Mouse (Mus musculus) lung, embryonic 15.5 days (tissue): ENCODE results near the gene Sh3bp1. TPM values are rescaled to one million over a fixed set of nuclear protein-coding genes. Genes with fewer than 3 reads are reported as not detected.

ENCODE experiments used
- ATAC-seq: fragments of 200-750 bp; cut with Nextera tagmentation; 2 replicates; pipeline ENCODE4 v1.8.0; 2017; ENCODE audit warnings: moderate number of reproducible peaks, borderline replicate concordance; ENCODE audit not compliant: low FRiP score, low TSS enrichment; ENCODE audit errors: extremely low read depth
- H3K27ac ChIP-seq: fragments of 300-500 bp; sonication (generic); 2 replicates; pipeline ENCODE4 v1.5.1; 2015; ENCODE audit warnings: moderate library complexity, mild to moderate bottlenecking, inconsistent platforms
- H3K27me3 ChIP-seq: fragments of 300-500 bp; sonication (generic); 2 replicates; pipeline ENCODE4 v1.6.1; 2015; ENCODE audit warnings: inconsistent platforms
- H3K36me3 ChIP-seq: fragments of 300-500 bp; sonication (generic); 2 replicates; pipeline ENCODE4 v1.6.1; 2015; ENCODE audit warnings: inconsistent platforms
- H3K4me1 ChIP-seq: fragments of 300-500 bp; sonication (generic); 2 replicates; pipeline ENCODE4 v1.6.1; 2015; ENCODE audit warnings: inconsistent platforms
- H3K4me2 ChIP-seq: fragments of 300-500 bp; sonication (generic); 2 replicates; pipeline ENCODE4 v1.6.1; 2015; ENCODE audit warnings: inconsistent platforms, mild to moderate bottlenecking, moderate library complexity
- H3K4me3 ChIP-seq: fragments of 300-500 bp; sonication (generic); 2 replicates; pipeline ENCODE4 v1.5.1; 2015; ENCODE audit warnings: mild to moderate bottlenecking, inconsistent platforms
- H3K9ac ChIP-seq: fragments of 300-500 bp; sonication (generic); 2 replicates; pipeline ENCODE4 v1.6.1; 2015; ENCODE audit warnings: inconsistent platforms
- H3K9me3 ChIP-seq: fragments of 300-500 bp; sonication (generic); 2 replicates; pipeline ENCODE4 v1.6.1; 2016; ENCODE audit warnings: inconsistent platforms
- WGBS: fragments of 180-500 bp; shearing (Covaris S2); methylation state at CpG from one replicate; pipeline ENCODE4 v1.1.7; 2015; 5-methylcytosine and 5-hydroxymethylcytosine counted together
- polyA plus RNA-seq: library from polyadenylated mRNA; unstranded; fragments of >200 nt; fragmentation: Nextera tagmentation; extraction: Ambion mirVana; gene quantifications from 2 replicates; pipeline ENCODE4 v1.2.1, GENCODE M21; 2015

The Sh3bp1 gene
- polyA plus RNA-seq, 1 experiment from 2014 or later: 35.5 TPM

DNA sequence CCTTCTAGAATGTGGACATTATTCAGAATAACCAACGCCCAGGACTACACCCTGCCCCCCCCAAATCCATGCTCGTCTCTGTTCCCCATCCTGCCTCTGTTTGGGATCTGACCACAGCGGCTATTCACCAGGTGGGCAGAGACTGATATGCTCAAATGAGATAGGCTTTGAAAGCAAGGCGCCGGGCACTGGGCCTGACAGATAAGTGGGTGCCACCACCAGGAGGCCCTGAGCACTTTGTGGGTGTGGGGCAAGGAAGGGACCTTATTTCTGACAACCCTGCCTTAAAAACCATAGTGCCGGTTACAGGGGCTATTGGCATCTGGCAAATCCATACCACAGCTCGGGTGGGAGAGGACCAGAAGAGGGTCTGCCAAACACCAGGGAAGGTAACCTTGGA, 23.1 kb downstream of the Sh3bp1 start:
- Histone ChIP-seq H3K36me3 (peaks cover 12% of the 10 kb centered on the region; the same call in 1 of the 2 replicates), H3K9me3 (no peaks in the 10 kb centered on the region), H3K27me3 (no peaks in the 10 kb centered on the region), H3K4me2 (no peak overlapping the region), H3K4me3 (no peak overlapping the region), H3K9ac (no peak overlapping the region), H3K27ac (no peak overlapping the region), H3K4me1 (peaks cover 29% of the 10 kb centered on the region)
- no peak for ATAC-seq
- WGBS: 81% methylated on average over 7 of the region's 7 CpGs

DNA sequence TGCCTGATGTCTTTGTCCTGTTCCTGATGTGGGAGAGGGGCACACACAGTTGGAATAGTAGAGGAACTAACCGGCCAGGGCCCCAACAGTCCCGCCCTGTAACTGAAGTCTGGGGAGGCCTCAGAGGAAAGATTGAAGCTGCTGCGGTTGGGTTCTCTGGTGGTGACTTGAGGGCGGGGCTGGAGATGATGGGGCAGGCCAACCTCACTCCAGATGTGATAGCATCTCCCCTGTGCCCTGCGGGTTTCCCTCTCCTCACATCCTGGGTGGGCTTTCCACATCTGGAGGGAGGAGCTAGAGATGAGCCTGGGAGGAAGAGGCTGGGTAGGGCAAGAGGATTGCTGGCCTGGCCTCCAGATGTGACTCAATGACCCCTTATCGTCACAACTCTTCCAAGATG, 24.0 kb downstream of the Sh3bp1 start:
- peaks cover 33% of the 10 kb centered on the region for H3K4me1 ChIP-seq
- H3K27ac ChIP-seq: no peak overlapping the region
- H3K36me3 ChIP-seq: peaks cover 8% of the 10 kb centered on the region; the same call in 1 of the 2 replicates
- 69% methylated on average over 6 of the region's 6 CpGs for WGBS
- H3K9me3 ChIP-seq: no peaks in the 10 kb centered on the region
- H3K4me2 ChIP-seq: no peak overlapping the region
- no peak for ATAC-seq
- H3K27me3 ChIP-seq: no peaks in the 10 kb centered on the region
- H3K9ac ChIP-seq: no peak overlapping the region
- no peak overlapping the region for H3K4me3 ChIP-seq

DNA sequence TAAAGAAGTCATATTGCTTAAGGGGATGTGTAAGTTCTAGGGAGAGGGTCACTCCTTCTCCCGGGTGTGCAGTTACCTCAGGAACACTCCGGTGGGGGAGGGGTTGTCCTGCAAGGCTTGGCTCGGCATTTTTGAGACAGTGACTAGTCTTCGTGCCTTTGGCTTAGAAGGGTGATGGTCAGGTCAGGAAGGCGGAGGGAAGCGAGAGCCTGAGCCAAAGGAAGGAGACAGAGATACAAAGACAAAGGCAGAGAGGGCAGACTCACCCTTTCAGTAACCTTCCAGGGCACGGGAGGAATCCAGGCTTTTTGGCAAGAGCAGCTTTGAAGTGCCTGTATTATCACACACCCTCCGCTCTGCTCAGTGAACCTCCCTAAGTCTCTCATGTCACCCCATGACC, 25.6 kb downstream of the Sh3bp1 start:
- WGBS: 28% methylated on average over 8 of the region's 8 CpGs
- H3K9ac ChIP-seq: no peak overlapping the region
- H3K4me1 ChIP-seq: peaks cover 34% of the 10 kb centered on the region

DNA sequence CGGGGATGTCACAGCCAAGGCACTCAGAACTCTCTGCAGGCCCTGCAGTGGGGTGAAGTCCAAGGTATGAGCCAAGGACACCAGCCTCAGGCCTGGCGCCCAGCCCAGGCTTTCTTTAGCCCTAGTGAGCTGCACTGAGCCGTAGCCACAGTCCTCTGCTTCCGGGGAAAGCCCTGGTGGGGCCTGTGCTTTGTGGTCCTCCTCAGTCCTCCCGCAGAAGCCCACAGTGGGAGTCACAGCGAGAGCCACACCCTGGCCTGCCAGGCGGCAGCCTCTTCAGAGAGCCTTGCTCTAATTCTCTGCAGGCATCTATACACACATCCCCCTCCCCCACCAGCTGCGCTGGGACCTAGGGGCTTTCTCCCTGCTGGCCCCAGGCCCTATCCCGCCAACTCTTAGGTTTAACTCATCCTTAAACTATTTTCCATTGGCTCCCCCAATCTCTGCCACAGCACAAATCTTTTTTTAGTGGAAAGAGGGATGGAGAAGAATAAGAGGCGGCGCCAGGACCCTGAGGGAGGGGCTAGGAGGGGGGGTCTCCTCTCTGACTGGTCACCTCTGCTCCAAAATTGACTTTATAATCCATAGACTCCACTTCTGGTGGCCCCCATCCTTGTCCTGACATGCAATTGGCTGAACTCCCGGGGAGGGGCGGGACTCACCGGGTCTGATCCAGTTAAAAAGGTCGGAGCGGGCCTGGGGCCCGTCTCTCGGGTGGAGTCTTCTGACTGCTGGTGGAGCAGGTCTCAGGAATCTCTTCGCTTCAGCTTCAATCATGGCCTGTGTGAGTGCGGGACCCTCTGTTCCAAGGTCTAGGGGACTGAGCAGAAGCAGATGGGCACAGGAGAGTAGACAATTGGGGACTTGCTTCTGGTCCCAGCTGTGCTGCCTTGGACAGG, 26.7 kb downstream of the Sh3bp1 start, which contains the start of gene Lgals1:
Gene Lgals1 (plus strand): TSS at position 705 of the 899 bp plus-strand sequence.
- H3K27ac ChIP-seq: peak within 1 kb of the TSS; percentile 95
- H3K9ac ChIP-seq: peak within 1 kb of the TSS; percentile 39
- peak within 1 kb of the TSS; percentile 64 for H3K4me2 ChIP-seq
- WGBS: 3% methylated on average over 20 of the region's 20 CpGs
- peak within 1 kb of the TSS; percentile 49 for H3K4me3 ChIP-seq
- peaks cover 34% of the 10 kb centered on the region for H3K4me1 ChIP-seq
- H3K36me3 ChIP-seq: no peaks in the 10 kb centered on the region; the same call in 1 of the 2 replicates
- H3K9me3 ChIP-seq: no peaks in the 10 kb centered on the region
- H3K27me3 ChIP-seq: no peaks in the 10 kb centered on the region
- peak; percentile 82 for ATAC-seq

More for the DNA sequence above, 25.6 kb downstream of the Sh3bp1 start:
- no peak for ATAC-seq
- Histone ChIP-seq H3K4me2 (no peak overlapping the region), H3K27me3 (no peaks in the 10 kb centered on the region), H3K27ac (peak overlapping the region; percentile 95), H3K36me3 (no peaks in the 10 kb centered on the region; the same call in 1 of the 2 replicates), H3K9me3 (no peaks in the 10 kb centered on the region), H3K4me3 (no peak overlapping the region)

DNA sequence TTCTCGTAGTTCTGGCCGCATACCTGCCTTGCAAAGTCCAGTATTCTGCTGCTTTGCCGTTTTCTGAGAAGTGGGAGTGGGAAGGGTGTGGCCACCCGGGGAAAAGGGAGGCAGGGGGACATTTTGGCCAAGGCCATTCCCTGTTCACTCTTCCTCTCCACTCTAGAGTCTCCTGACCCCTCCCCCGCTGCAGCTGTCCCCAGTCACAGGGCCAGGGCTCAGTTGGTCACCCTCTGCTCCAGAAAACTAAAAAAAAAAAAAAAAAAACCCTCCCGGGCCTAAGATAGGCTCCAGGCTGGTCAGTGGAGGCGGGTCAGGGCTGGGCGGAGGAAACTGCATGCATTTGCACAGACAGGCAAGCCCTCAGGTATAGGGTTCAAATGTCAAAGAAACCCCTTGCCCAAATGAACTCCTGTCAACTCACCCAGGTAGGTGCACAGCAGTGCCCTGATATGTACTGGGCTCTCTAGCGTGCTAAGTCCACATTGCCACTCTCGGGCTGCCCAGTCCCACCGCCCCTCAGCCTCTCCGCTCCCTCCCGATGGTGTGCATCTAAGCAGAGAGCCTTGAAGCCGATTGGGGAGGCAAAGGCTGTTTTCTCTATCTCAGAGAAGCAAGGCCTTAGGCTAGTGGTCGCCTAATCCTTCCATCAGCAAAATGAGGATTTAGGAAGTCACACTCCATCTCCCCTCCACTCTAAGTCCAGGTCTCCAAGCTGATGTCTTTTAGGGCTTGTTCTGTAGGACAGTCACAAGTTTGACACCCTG, 27.6 kb downstream of the Sh3bp1 start:
- no peak for ATAC-seq
- Histone ChIP-seq H3K9me3 (no peaks in the 10 kb centered on the region), H3K4me3 (peak overlapping the region; percentile 49), H3K36me3 (no peaks in the 10 kb centered on the region; the same call in 1 of the 2 replicates), H3K4me1 (peaks cover 34% of the 10 kb centered on the region), H3K27ac (peak overlapping the region; percentile 95), H3K4me2 (peak overlapping the region; percentile 64), H3K27me3 (no peaks in the 10 kb centered on the region), H3K9ac (peak overlapping the region; percentile 39)
- 21% methylated on average over 15 of the region's 15 CpGs for WGBS

DNA sequence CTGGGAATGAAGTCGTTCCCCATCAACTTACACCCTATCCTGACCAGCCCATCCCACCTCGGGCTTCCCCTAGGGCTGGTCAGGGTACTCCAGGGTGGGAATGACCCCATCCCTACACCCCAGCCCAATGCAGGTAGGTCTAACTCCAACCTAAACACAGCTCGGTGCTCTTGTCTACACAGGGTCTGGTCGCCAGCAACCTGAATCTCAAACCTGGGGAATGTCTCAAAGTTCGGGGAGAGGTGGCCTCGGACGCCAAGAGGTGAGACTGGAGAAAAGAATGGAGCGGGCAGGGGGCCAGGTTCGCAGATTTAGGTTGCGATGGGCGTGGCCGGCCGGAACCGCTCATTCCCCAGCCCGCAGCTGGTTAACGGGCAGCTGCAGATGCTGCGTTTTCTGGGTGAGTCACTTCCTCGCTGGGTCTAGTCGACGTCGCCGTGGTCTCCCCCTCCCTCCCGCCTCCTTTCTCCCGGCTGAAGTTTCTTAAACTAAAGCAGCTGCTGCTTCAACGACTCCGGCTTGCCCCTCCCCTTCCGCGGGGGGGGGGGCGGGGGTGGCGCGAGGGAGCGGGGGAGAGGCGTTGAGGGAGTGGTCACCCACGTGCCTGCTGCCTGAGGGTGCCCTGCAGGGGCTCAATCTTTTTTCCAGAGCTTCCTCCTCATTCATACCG, 28.4 kb downstream of the Sh3bp1 start:
- Histone ChIP-seq H3K4me1 (peaks cover 34% of the 10 kb centered on the region), H3K36me3 (no peaks in the 10 kb centered on the region; the same call in 1 of the 2 replicates), H3K9me3 (no peaks in the 10 kb centered on the region), H3K27ac (peak overlapping the region; percentile 95), H3K4me2 (peak overlapping the region; percentile 64), H3K27me3 (no peaks in the 10 kb centered on the region), H3K4me3 (peak overlapping the region; percentile 49), H3K9ac (peak overlapping the region; percentile 39)
- under 1% methylated on average over 23 of the region's 35 CpGs for WGBS
- peak; percentile 50 for ATAC-seq

DNA sequence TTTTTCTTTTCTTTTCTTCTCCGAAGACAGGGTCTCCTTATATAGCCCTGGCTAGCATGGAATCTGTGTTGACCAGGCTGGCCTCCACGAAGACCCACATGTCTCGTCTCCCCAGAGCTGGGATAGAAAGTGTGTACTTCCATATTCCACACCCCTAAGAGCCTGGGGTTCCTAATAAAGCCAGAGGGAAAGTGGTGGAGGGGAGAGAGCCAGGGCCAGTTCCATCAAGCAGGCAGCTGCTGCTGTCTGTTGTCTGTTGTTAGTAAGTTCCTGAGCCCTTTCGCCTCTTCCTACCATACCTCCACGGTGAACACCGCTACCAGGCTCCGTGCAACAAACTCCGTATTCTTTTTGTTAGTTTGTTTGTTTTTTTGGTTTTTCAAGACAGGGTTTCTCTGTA, 29.0 kb downstream of the Sh3bp1 start:
- no peak overlapping the region for H3K9ac ChIP-seq
- H3K4me1 ChIP-seq: peaks cover 34% of the 10 kb centered on the region
- H3K27me3 ChIP-seq: no peaks in the 10 kb centered on the region
- 46% methylated on average over 8 of the region's 8 CpGs for WGBS
- ATAC-seq: no peak
- H3K27ac ChIP-seq: peak overlapping the region; percentile 25
- peak overlapping the region; percentile 49 for H3K4me3 ChIP-seq
- no peaks in the 10 kb centered on the region; the same call in 1 of the 2 replicates for H3K36me3 ChIP-seq
- H3K4me2 ChIP-seq: peak overlapping the region; percentile 64
- H3K9me3 ChIP-seq: no peaks in the 10 kb centered on the region

DNA sequence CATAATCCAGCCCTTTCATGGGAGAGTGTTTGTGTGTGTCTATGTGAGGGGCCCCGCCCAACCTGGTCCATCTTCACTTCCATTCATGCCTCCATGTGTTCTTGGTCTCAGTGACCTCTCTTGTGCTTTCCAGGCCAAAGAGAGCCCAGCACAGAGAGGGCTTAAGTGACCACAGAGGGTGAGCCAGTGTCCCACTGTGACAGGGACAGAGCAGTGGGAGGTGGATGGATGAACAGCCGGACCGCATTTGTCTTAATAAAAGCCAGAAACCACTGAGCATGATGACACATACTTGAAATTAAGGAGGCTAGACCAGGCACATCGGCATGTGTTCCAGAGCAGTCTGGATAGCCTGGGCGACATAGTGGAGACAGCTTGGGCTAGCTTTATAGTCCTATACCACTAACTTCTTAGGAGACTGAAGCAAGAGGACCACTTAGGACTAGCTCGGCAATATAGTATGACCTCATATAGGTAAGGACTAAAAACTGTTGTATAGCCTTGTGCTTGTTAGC, 30.7 kb downstream of the Sh3bp1 start:
- Histone ChIP-seq H3K4me2 (no peak overlapping the region), H3K27me3 (no peaks in the 10 kb centered on the region), H3K4me3 (no peak overlapping the region), H3K4me1 (peaks cover 35% of the 10 kb centered on the region), H3K36me3 (no peaks in the 10 kb centered on the region; the same call in 1 of the 2 replicates), H3K9ac (no peak overlapping the region), H3K27ac (no peak overlapping the region), H3K9me3 (no peaks in the 10 kb centered on the region)
- 90% methylated on average over 6 of the region's 6 CpGs for WGBS
- no peak for ATAC-seq

DNA sequence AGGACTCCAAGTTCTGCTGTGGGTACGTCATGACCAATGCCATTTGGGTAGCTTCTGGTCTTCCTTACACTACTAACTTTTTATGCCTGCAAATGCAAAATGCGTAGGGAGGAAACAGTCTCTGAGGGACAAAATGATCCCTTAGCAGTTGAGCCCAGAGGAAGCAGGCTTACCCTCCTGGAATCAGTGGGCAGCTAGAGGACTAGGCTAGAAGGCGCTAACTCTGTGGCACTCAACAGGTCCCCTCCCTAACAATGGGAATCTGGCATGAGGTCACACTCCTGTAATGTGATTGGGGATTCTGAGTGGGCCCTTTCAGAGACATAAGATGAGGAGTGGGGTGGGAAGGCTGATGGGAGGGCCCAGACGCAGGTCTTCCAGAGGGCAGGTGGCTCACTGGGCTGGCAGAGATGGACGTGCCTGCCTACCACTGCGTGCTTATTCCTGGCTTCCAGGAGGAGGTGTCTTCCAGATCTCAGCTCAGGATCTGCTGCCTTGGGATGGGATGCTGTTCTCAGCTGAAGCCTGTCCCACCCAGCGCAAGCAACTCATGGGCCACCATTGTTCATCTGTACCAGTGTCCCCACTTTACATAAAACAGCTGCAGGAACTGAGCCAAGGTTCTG, 31.3 kb downstream of the Sh3bp1 start:
- no peak overlapping the region for H3K4me2 ChIP-seq
- H3K9me3 ChIP-seq: no peaks in the 10 kb centered on the region
- H3K4me3 ChIP-seq: no peak overlapping the region
- no peak overlapping the region for H3K9ac ChIP-seq
- H3K27me3 ChIP-seq: no peaks in the 10 kb centered on the region
- WGBS: 81% methylated on average over 7 of the region's 7 CpGs
- ATAC-seq: no peak
- H3K4me1 ChIP-seq: peaks cover 35% of the 10 kb centered on the region
- H3K27ac ChIP-seq: no peak overlapping the region
- no peaks in the 10 kb centered on the region; the same call in 1 of the 2 replicates for H3K36me3 ChIP-seq

DNA sequence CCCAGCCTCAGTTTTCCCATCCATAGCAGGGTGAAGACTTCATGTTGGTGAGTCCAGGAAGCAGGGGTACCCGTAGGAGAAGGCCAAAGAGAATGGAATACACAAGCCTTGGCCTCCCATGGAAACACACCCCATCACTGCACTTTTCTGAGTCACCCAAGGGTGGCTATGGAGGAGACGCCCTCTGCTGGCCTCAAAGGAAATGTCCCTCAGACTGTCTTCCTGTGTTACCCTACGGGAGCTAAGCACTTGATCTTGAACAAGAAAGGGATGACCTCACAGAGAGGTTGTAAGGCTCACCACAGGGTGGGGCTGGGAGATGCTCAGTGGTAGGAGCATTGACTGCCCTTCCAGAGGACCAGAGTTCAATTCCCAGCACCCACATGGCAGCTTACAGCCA, 32.0 kb downstream of the Sh3bp1 start:
- no peaks in the 10 kb centered on the region; the same call in 1 of the 2 replicates for H3K36me3 ChIP-seq
- H3K9me3 ChIP-seq: no peaks in the 10 kb centered on the region
- H3K27ac ChIP-seq: no peak overlapping the region
- WGBS: 27% methylated on average over 3 of the region's 3 CpGs
- no peak overlapping the region for H3K4me2 ChIP-seq
- peaks cover 34% of the 10 kb centered on the region for H3K4me1 ChIP-seq
- H3K9ac ChIP-seq: no peak overlapping the region
- H3K27me3 ChIP-seq: no peaks in the 10 kb centered on the region
- no peak overlapping the region for H3K4me3 ChIP-seq
- ATAC-seq: no peak
